Mouse (Mus musculus): ENCODE results near the gene Cyp21a1. TPM values are rescaled to one million over a fixed set of nuclear protein-coding genes. Genes with fewer than 3 reads are reported as not detected.
"Not testable (repeated sequence)": the region's sequence is repeated elsewhere in the genome, so short reads cannot be mapped to it uniquely, and the experiment has no call there.

Cyp21a1 gene
- polyA plus RNA-seq (2014; fragmentation: Nextera tagmentation; extraction: Ambion mirVana): not detected in 2 replicates

DNA sequence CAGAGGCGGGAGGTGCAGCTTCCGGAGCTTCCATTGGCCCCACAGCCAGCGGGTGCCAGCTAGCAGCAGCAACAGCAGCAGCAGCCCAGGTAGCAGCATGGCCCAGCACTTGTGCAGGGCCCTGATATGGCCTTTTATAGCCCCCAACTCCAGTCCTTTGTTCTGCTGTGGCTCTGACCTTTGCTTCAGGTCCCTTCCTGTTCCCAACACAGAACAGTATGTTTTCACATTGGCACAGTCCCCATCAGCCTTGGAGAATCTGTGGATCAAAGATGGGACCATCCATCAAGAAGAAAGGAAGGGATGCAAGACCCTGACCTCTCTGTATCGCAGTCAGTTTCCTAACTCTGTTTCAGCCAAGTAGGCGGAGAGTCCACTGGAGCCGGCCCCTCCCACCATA, at the start of gene Cyp21a1:
TSS of gene Cyp21a1 (minus strand) at position 261 of the 400 bp plus-strand sequence.
- ATAC-seq (replicated peaks; ENCODE audit: low FRiP score, low TSS enrichment, low read depth): not testable (repeated sequence)
- 88% methylated on average over 4 of the region's 6 CpGs for WGBS

GRCm38 (mm10) chr17:34853511-34853910, 49.1 kb upstream of the Cyp21a1 start:
- DNase-seq (ENCODE audit: low spot score) (no peak), ATAC-seq (replicated peaks; ENCODE audit: low FRiP score, low TSS enrichment, low read depth) (no peak)
- Histone ChIP-seq H3K27me3 (replicated peaks; ENCODE audit: control insufficient read depth, insufficient read depth, low read length) (no peaks in the 10 kb centered on the region), H3K4me1 (replicated peaks; ENCODE audit: control insufficient read depth, insufficient read depth, low read length) (peaks cover 10% of the 10 kb centered on the region), H3K36me3 (ENCODE audit: control insufficient read depth, insufficient read depth, low read length) (peaks cover 58% of the 10 kb centered on the region), H3K27ac (ENCODE audit: low read depth) (no peak overlapping the region), H3K9me3 (ENCODE audit: control insufficient read depth, low read length) (no peaks in the 10 kb centered on the region), H3K4me2 (ENCODE audit: low read length) (no peak overlapping the region), H3K4me3 (ENCODE audit: low read depth, low read length) (no peak overlapping the region), H3K9ac (ENCODE audit: low read length) (no peak overlapping the region)
- 79% methylated on average over 8 of the region's 8 CpGs for WGBS

More for the DNA sequence above, at the start of gene Cyp21a1:
- H3K9me3 ChIP-seq (ENCODE audit: control insufficient read depth, low read length); H3K9ac ChIP-seq (ENCODE audit: low read length); H3K27me3 ChIP-seq (replicated peaks; ENCODE audit: control insufficient read depth, insufficient read depth, low read length); H3K4me1 ChIP-seq (replicated peaks; ENCODE audit: control insufficient read depth, insufficient read depth, low read length); H3K36me3 ChIP-seq (ENCODE audit: control insufficient read depth, insufficient read depth, low read length); H3K4me2 ChIP-seq (ENCODE audit: low read length); H3K4me3 ChIP-seq (ENCODE audit: low read depth, low read length); H3K27ac ChIP-seq (ENCODE audit: low read depth); DNase-seq (ENCODE audit: low spot score): not testable (repeated sequence)

GRCm38 (mm10) chr17:34850517-34851125, 46.3 kb upstream of the Cyp21a1 start:
- ATAC-seq (replicated peaks; ENCODE audit: low FRiP score, low TSS enrichment, low read depth) (no peak), DNase-seq (ENCODE audit: low spot score) (no peak)
- Histone ChIP-seq H3K27ac (ENCODE audit: low read depth) (peak overlapping the region; percentile 60), H3K4me1 (replicated peaks; ENCODE audit: control insufficient read depth, insufficient read depth, low read length) (peaks cover 10% of the 10 kb centered on the region), H3K27me3 (replicated peaks; ENCODE audit: control insufficient read depth, insufficient read depth, low read length) (no peaks in the 10 kb centered on the region), H3K9me3 (ENCODE audit: control insufficient read depth, low read length) (no peaks in the 10 kb centered on the region), H3K4me3 (ENCODE audit: low read depth, low read length) (peak overlapping the region; percentile 88), H3K9ac (ENCODE audit: low read length) (peak overlapping the region; percentile 73), H3K4me2 (ENCODE audit: low read length) (peak overlapping the region; percentile 74), H3K36me3 (ENCODE audit: control insufficient read depth, insufficient read depth, low read length) (peaks cover 64% of the 10 kb centered on the region)
- WGBS: 1% methylated on average over 25 of the region's 25 CpGs

- Histone ChIP-seq H3K9ac (ENCODE audit: low read length) (peak within 1 kb of the TSS; percentile 73), H3K27me3 (replicated peaks; ENCODE audit: control insufficient read depth, insufficient read depth, low read length) (no peaks in the 10 kb centered on the region), H3K36me3 (ENCODE audit: control insufficient read depth, insufficient read depth, low read length) (peaks cover 64% of the 10 kb centered on the region), H3K9me3 (ENCODE audit: control insufficient read depth, low read length) (no peaks in the 10 kb centered on the region), H3K27ac (ENCODE audit: low read depth) (peak within 1 kb of the TSS; percentile 60), H3K4me1 (replicated peaks; ENCODE audit: control insufficient read depth, insufficient read depth, low read length) (peaks cover 10% of the 10 kb centered on the region), H3K4me3 (ENCODE audit: low read depth, low read length) (peak within 1 kb of the TSS; percentile 88), H3K4me2 (ENCODE audit: low read length) (peak within 1 kb of the TSS; percentile 79)
- under 1% methylated on average over 65 of the region's 65 CpGs for WGBS
- ATAC-seq (replicated peaks; ENCODE audit: low FRiP score, low TSS enrichment, low read depth) (peak; percentile 97), DNase-seq (ENCODE audit: low spot score) (peak; percentile 97)
Observed at GRCm38 (mm10) chr17:34849722-34850516, 45.6 kb upstream of the Cyp21a1 start, which contains the start of the genes Skiv2l and Nelfe. Gene Skiv2l, minus strand, starts transcription at chr17:34850210. Gene Nelfe, plus strand, starts transcription at chr17:34850391.

DNA sequence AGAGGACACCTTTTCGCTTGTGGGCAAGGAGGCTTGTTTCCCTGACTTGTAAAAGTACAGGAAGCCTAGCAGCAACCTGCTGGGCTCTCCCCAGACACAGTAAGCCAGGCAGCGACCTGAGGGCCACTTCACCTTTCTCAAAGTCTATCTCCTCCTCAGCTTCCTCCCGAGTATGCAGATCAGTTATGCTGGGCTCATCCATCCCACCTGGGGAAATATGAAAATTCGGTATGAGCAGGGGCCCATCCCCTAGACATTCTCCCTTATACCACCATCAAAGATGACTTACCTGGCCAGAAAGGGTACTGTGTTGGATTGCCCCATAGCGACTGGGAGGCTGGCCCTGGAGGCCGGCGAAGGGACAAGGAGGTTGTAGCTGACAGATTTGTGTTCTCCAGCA, 43.3 kb upstream of the Cyp21a1 start:
- H3K4me3 ChIP-seq (ENCODE audit: low read depth, low read length): no peak overlapping the region
- no peak for ATAC-seq (replicated peaks; ENCODE audit: low FRiP score, low TSS enrichment, low read depth)
- 94% methylated on average over 7 of the region's 7 CpGs for WGBS
- no peak overlapping the region for H3K4me2 ChIP-seq (ENCODE audit: low read length)
- no peaks in the 10 kb centered on the region for H3K9me3 ChIP-seq (ENCODE audit: control insufficient read depth, low read length)
- no peak for DNase-seq (ENCODE audit: low spot score)
- no peak overlapping the region for H3K27ac ChIP-seq (ENCODE audit: low read depth)
- peaks cover 10% of the 10 kb centered on the region for H3K4me1 ChIP-seq (replicated peaks; ENCODE audit: control insufficient read depth, insufficient read depth, low read length)
- no peak overlapping the region for H3K9ac ChIP-seq (ENCODE audit: low read length)
- peaks cover 64% of the 10 kb centered on the region for H3K36me3 ChIP-seq (ENCODE audit: control insufficient read depth, insufficient read depth, low read length)
- H3K27me3 ChIP-seq (replicated peaks; ENCODE audit: control insufficient read depth, insufficient read depth, low read length): no peaks in the 10 kb centered on the region

- 91% methylated on average over 6 of the region's 6 CpGs for WGBS
- no peak for ATAC-seq (replicated peaks; ENCODE audit: low FRiP score, low TSS enrichment, low read depth)
- H3K27me3 ChIP-seq (replicated peaks; ENCODE audit: control insufficient read depth, insufficient read depth, low read length): no peaks in the 10 kb centered on the region
- H3K4me2 ChIP-seq (ENCODE audit: low read length): no peak overlapping the region
- H3K4me1 ChIP-seq (replicated peaks; ENCODE audit: control insufficient read depth, insufficient read depth, low read length): peaks cover 10% of the 10 kb centered on the region
- no peak overlapping the region for H3K4me3 ChIP-seq (ENCODE audit: low read depth, low read length)
- peaks cover 64% of the 10 kb centered on the region for H3K36me3 ChIP-seq (ENCODE audit: control insufficient read depth, insufficient read depth, low read length)
- H3K27ac ChIP-seq (ENCODE audit: low read depth): no peak overlapping the region
- no peak overlapping the region for H3K9ac ChIP-seq (ENCODE audit: low read length)
- no peaks in the 10 kb centered on the region for H3K9me3 ChIP-seq (ENCODE audit: control insufficient read depth, low read length)
- DNase-seq (ENCODE audit: low spot score): no peak
Observed at GRCm38 (mm10) chr17:34847192-34847591, 42.8 kb upstream of the Cyp21a1 start.

DNA sequence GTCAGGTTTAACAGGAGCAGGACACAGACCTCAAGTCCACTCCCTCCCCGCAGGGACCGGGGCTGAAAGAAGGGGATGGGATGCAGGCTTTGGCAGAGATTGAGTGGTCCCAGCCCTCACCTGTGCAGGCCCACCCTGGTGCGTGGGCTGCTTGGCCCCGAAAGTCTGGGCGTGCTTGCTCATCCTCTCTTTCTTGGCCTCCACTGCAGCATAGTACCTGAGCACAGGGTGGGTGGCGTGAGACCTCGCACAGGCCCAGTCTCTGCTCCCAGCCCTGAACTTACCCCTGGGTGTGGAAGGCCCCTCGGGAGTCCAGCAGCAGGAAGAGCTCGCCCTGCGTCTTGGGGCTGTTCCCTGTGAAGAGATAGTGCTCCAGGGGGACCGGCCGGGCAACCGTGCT, 40.5 kb upstream of the Cyp21a1 start:
- Histone ChIP-seq H3K36me3 (ENCODE audit: control insufficient read depth, insufficient read depth, low read length) (peaks cover 80% of the 10 kb centered on the region), H3K27me3 (replicated peaks; ENCODE audit: control insufficient read depth, insufficient read depth, low read length) (no peaks in the 10 kb centered on the region), H3K4me2 (ENCODE audit: low read length) (no peak overlapping the region), H3K27ac (ENCODE audit: low read depth) (no peak overlapping the region), H3K9ac (ENCODE audit: low read length) (no peak overlapping the region), H3K9me3 (ENCODE audit: control insufficient read depth, low read length) (no peaks in the 10 kb centered on the region), H3K4me1 (replicated peaks; ENCODE audit: control insufficient read depth, insufficient read depth, low read length) (peaks cover 3% of the 10 kb centered on the region; the same call in 1 of the 2 replicates), H3K4me3 (ENCODE audit: low read depth, low read length) (no peak overlapping the region)
- 92% methylated on average over 13 of the region's 13 CpGs for WGBS
- DNase-seq (ENCODE audit: low spot score): no peak
- no peak for ATAC-seq (replicated peaks; ENCODE audit: low FRiP score, low TSS enrichment, low read depth)

- no peak for ATAC-seq (replicated peaks; ENCODE audit: low FRiP score, low TSS enrichment, low read depth)
- H3K36me3 ChIP-seq (ENCODE audit: control insufficient read depth, insufficient read depth, low read length): peaks cover 70% of the 10 kb centered on the region
- WGBS: 83% methylated on average over 6 of the region's 6 CpGs
Observed at GRCm38 (mm10) chr17:34840736-34841307, 36.5 kb upstream of the Cyp21a1 start.

More at GRCm38 (mm10) chr17:34840736-34841307, 36.5 kb upstream of the Cyp21a1 start:
- H3K4me2 ChIP-seq (ENCODE audit: low read length): no peak overlapping the region
- no peak for DNase-seq (ENCODE audit: low spot score)
- no peak overlapping the region for H3K27ac ChIP-seq (ENCODE audit: low read depth)
- no peaks in the 10 kb centered on the region for H3K27me3 ChIP-seq (replicated peaks; ENCODE audit: control insufficient read depth, insufficient read depth, low read length)
- H3K4me3 ChIP-seq (ENCODE audit: low read depth, low read length): no peak overlapping the region
- H3K9ac ChIP-seq (ENCODE audit: low read length): no peak overlapping the region
- no peaks in the 10 kb centered on the region for H3K9me3 ChIP-seq (ENCODE audit: control insufficient read depth, low read length)
- peaks cover 12% of the 10 kb centered on the region for H3K4me1 ChIP-seq (replicated peaks; ENCODE audit: control insufficient read depth, insufficient read depth, low read length)
